Mouse (Mus musculus): ENCODE measurements around the gene Rora. TPM values are rescaled to one million over a fixed set of nuclear protein-coding genes. Genes with fewer than 3 reads are reported as not detected.

Gene Rora
- polyA plus RNA-seq, 1 experiment from 2014 or later: 2.7 TPM

DNA sequence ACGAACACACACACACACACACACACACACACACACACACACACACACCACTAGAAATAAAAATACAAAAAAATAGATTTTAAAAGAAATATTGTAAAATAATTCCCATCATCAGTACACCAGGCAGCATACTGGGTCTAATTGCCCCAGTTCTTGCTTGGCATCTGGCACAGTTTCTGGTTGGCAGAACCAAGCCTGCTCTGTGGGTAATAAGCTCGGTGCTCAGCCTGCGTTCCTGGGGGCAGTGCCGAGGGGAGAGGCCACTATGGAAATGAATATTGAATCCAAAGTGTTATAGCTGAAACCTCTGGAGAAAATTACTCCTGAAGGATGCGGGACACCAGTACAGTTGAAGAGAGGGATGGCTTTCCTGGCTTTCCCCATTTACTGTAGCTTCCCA lies 310.3 kb downstream of the Rora start:
- H3K4me1 ChIP-seq (replicated peaks): peaks cover 8% of the 10 kb centered on the region; the same call in 1 of the 2 replicates
- 69% methylated on average over 5 of the region's 5 CpGs for WGBS (ENCODE audit: insufficient replicate concordance)
- H3K36me3 ChIP-seq: no peaks in the 10 kb centered on the region
- no peak overlapping the region for H3K4me2 ChIP-seq
- no peaks in the 10 kb centered on the region for H3K27me3 ChIP-seq
- no peak for DNase-seq
- H3K4me3 ChIP-seq (replicated peaks): no peak overlapping the region
- H3K27ac ChIP-seq: no peak overlapping the region
- no peak overlapping the region for H3K9ac ChIP-seq
- H3K9me3 ChIP-seq (replicated peaks): no peaks in the 10 kb centered on the region
- ATAC-seq (ENCODE audit: low read depth): no peak

DNA sequence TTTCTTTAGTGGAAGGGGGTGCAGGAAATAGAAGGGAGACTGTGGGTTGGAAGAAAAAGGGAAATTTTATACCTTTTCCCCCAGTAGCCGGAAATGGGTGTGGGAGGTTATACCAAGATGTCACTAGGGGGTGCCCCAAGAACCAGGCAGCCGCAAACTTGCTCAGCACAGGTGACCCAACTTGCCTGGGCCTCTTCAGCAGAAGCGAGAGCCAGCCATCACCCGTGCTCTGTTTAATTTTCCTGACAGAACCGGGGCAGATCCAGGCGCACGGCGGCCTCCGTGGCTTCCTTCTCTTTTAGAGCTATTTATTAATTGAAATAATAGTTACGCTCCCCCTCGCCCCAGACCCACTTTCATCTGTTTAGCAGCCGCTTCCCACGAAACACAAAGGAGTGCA lies 313.0 kb downstream of the Rora start:
- Histone ChIP-seq H3K9ac (no peak overlapping the region), H3K36me3 (no peaks in the 10 kb centered on the region), H3K4me3 (replicated peaks) (no peak overlapping the region), H3K27me3 (no peaks in the 10 kb centered on the region), H3K27ac (no peak overlapping the region), H3K4me1 (replicated peaks) (peaks cover 9% of the 10 kb centered on the region; the same call in 1 of the 2 replicates), H3K4me2 (no peak overlapping the region), H3K9me3 (replicated peaks) (no peaks in the 10 kb centered on the region)
- WGBS (ENCODE audit: insufficient replicate concordance): 56% methylated on average over 13 of the region's 13 CpGs
- ATAC-seq (ENCODE audit: low read depth): no peak
- DNase-seq: no peak

DNA sequence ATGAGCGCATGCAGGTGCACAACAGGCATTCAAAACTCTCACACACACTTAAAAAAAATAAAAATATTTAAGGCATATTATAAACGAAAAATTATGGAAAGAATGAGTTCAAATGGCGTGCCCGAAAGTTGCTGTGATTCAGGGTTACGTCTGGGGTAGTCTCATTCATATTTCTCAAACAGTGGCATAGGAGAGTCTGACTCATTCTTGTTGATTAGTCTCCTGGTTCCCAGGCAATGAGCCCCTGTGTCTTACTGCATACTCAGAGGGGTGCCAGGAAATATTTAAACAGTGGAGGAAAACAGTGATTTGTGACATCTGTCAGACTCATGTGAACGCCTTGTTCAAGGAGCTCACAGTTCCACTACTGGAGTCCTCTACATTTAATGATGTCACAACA lies 316.5 kb downstream of the Rora start:
- H3K4me1 ChIP-seq (replicated peaks): peaks cover 9% of the 10 kb centered on the region; the same call in 1 of the 2 replicates
- no peak overlapping the region for H3K27ac ChIP-seq
- no peaks in the 10 kb centered on the region for H3K9me3 ChIP-seq (replicated peaks)
- DNase-seq (no peak), ATAC-seq (ENCODE audit: low read depth) (no peak)
- H3K9ac ChIP-seq: no peak overlapping the region
- no peak overlapping the region for H3K4me2 ChIP-seq
- H3K27me3 ChIP-seq: no peaks in the 10 kb centered on the region
- no peaks in the 10 kb centered on the region for H3K36me3 ChIP-seq
- 70% methylated on average over 6 of the region's 6 CpGs for WGBS (ENCODE audit: insufficient replicate concordance)
- no peak overlapping the region for H3K4me3 ChIP-seq (replicated peaks)

DNA sequence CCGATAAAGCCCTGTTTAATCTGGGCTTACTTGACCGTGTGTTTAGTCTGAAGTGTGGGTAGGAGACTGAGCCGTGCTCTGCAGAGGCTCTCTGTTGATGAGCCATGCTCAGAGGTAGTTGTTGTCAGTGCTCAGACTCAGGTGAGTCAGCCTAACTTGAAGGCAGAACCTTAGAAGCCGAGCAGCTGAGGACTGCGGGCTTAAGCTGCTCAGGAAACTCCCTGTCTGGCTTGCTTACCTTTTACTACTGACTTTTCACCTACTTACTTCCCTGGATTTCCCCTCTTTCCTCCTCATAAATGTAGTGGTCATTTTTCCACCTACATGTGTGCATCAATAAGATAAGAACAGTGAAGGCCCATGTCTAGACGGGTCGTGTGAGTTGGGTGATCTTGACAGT lies 318.7 kb downstream of the Rora start:
- 66% methylated on average over 7 of the region's 7 CpGs for WGBS (ENCODE audit: insufficient replicate concordance)
- DNase-seq (no peak), ATAC-seq (ENCODE audit: low read depth) (no peak)
- Histone ChIP-seq H3K27me3 (no peaks in the 10 kb centered on the region), H3K4me2 (no peak overlapping the region), H3K27ac (no peak overlapping the region), H3K4me3 (replicated peaks) (no peak overlapping the region), H3K36me3 (no peaks in the 10 kb centered on the region), H3K9me3 (replicated peaks) (no peaks in the 10 kb centered on the region), H3K4me1 (replicated peaks) (peaks cover 9% of the 10 kb centered on the region; the same call in 1 of the 2 replicates), H3K9ac (no peak overlapping the region)

DNA sequence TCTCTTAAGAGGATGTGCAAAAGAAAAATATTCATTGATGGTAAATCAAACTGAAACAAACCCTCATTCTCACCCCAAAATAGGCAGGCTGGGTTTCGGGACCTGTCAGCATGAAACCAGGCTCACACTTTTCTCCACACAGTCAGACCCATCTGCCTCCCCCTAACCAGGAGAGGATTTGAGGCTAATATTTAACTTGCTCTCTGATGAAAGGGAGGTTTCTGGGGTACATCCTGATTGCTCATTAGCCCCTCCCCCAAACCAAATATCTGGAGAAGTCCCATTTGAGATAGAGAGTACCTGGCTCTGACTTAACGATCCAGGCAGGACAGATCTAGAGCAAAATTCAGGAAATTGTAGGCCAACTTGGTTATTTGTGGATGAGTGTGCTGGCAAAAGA lies 320.9 kb downstream of the Rora start:
- no peak overlapping the region for H3K9ac ChIP-seq
- ATAC-seq (ENCODE audit: low read depth): peak; percentile 51; the same call in 1 of the 2 replicates
- H3K9me3 ChIP-seq (replicated peaks): no peaks in the 10 kb centered on the region
- no peak overlapping the region for H3K4me2 ChIP-seq
- H3K27me3 ChIP-seq: no peaks in the 10 kb centered on the region
- H3K4me3 ChIP-seq (replicated peaks): no peak overlapping the region
- 58% methylated on average over 2 of the region's 2 CpGs for WGBS (ENCODE audit: insufficient replicate concordance)
- H3K4me1 ChIP-seq (replicated peaks): no peaks in the 10 kb centered on the region
- no peak for DNase-seq
- no peaks in the 10 kb centered on the region for H3K36me3 ChIP-seq
- H3K27ac ChIP-seq: no peak overlapping the region

DNA sequence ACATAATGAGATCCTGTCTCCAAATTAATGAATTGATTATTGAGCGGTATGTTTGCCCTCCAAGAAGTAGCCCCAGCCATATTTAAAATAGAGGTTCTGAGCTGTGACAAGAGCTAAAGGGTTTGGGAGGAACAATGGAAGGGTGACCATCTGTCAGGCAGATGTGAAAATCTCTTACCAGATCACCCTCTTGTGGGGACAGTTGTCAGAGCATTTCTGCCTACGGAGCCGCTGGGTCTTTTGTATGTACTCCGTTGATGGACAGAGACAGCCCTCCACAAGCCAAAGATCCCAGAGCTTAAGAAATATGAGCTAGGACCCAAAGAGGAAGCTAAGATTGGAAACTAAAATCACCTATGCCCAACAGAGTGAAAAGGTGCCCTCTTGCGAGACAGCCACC lies 322.6 kb downstream of the Rora start:
- 74% methylated on average over 5 of the region's 5 CpGs for WGBS (ENCODE audit: insufficient replicate concordance)
- DNase-seq: no peak
- H3K9ac ChIP-seq: no peak overlapping the region
- H3K4me1 ChIP-seq (replicated peaks): no peaks in the 10 kb centered on the region
- no peaks in the 10 kb centered on the region for H3K27me3 ChIP-seq
- no peak overlapping the region for H3K4me3 ChIP-seq (replicated peaks)
- H3K36me3 ChIP-seq: no peaks in the 10 kb centered on the region
- no peak overlapping the region for H3K4me2 ChIP-seq
- no peak overlapping the region for H3K27ac ChIP-seq
- no peak for ATAC-seq (ENCODE audit: low read depth)
- H3K9me3 ChIP-seq (replicated peaks): no peaks in the 10 kb centered on the region

DNA sequence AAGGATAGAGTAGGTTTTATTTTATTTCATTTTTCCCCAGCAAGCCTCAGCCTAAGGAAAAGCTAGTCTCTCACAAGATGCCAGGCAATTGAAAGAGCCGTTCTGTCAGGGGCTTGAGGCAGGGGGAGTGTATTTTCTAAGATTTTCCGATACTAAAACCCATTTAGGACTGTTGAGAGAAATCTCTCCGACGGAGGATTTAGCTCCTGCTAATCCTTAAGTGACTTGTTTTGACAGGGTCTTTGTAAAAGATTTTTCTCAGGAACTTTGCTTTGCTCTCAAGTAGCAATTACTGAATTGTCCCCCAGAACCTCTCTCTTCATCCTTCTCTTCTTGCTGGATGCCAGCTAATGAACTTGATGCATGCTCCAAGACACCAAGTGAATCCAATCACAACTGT lies 323.3 kb downstream of the Rora start:
- Histone ChIP-seq H3K36me3 (no peaks in the 10 kb centered on the region), H3K9ac (no peak overlapping the region), H3K27me3 (no peaks in the 10 kb centered on the region), H3K9me3 (replicated peaks) (no peaks in the 10 kb centered on the region), H3K27ac (no peak overlapping the region), H3K4me2 (no peak overlapping the region), H3K4me3 (replicated peaks) (no peak overlapping the region), H3K4me1 (replicated peaks) (no peaks in the 10 kb centered on the region)
- ATAC-seq (ENCODE audit: low read depth) (no peak), DNase-seq (no peak)
- WGBS (ENCODE audit: insufficient replicate concordance): 62% methylated on average over 4 of the region's 4 CpGs

DNA sequence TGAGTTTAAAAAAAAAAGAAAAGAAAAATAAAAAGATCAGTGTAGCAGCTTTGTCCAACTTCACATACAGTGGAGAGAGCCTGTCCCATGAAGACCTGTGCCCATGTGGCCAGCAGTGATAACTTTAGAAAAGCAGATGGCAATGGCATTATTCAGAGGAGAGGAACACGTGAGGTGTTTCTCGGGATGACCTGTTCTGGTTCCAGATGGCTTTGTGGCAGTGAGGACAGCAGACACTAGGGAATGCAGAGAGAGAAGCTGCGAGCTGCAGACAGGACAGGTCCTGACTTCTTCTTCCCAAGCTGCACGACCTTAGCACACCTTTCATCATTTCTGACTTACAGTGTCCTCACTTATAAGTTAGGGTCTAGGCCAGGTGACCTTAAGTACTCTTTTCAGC lies 325.1 kb downstream of the Rora start:
- no peaks in the 10 kb centered on the region for H3K36me3 ChIP-seq
- H3K4me2 ChIP-seq: no peak overlapping the region
- DNase-seq (no peak), ATAC-seq (ENCODE audit: low read depth) (no peak)
- no peaks in the 10 kb centered on the region for H3K9me3 ChIP-seq (replicated peaks)
- WGBS (ENCODE audit: insufficient replicate concordance): 41% methylated on average over 4 of the region's 4 CpGs
- no peaks in the 10 kb centered on the region for H3K4me1 ChIP-seq (replicated peaks)
- H3K27ac ChIP-seq: no peak overlapping the region
- no peaks in the 10 kb centered on the region for H3K27me3 ChIP-seq
- no peak overlapping the region for H3K9ac ChIP-seq
- H3K4me3 ChIP-seq (replicated peaks): no peak overlapping the region

DNA sequence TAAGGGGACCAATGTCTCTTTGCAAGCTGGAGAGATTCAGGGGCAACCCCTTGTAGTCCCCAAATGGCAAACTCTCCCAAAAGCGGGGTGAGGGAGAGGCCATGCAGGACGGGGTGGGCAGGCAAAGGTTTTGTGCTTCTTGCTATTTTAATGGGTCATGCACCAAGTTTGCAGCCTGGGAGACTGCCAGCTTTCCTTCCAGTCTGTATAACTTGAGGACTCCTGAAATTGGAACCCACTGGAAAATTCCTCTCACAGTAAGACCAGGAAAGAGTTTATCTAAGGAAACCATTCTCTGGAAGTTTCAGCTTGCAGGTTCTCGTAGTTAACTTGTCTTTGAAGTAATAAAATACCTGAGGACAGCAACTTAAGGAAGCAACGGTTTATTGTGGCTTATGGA lies 326.5 kb downstream of the Rora start:
- H3K4me3 ChIP-seq (replicated peaks): no peak overlapping the region
- H3K4me1 ChIP-seq (replicated peaks): no peaks in the 10 kb centered on the region
- H3K27me3 ChIP-seq: no peaks in the 10 kb centered on the region
- no peak overlapping the region for H3K27ac ChIP-seq
- DNase-seq (no peak), ATAC-seq (ENCODE audit: low read depth) (no peak)
- H3K9me3 ChIP-seq (replicated peaks): no peaks in the 10 kb centered on the region
- no peak overlapping the region for H3K4me2 ChIP-seq
- no peaks in the 10 kb centered on the region for H3K36me3 ChIP-seq
- no peak overlapping the region for H3K9ac ChIP-seq
- WGBS (ENCODE audit: insufficient replicate concordance): 45% methylated on average over 4 of the region's 4 CpGs

DNA sequence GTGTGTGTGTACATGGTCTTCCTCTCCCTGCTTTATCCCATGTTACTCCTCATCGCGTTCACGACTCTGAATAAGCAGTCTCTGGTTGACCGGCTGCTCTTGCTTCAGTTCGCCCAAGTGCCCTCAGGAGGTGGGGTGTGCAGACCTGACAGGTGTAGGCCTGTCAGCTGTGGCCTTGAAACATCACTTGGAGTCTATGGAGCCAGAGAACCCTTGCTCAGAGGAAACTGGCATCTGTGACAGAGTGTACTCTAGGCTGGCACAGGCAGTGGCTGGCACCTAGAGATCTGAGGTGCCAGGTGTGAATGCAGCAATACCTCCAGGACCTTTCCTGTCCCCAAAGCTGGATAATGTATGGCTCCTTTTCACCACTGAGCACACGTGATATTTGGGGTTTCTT lies 331.5 kb downstream of the Rora start:
- 73% methylated on average over 6 of the region's 6 CpGs for WGBS (ENCODE audit: insufficient replicate concordance)
- H3K4me3 ChIP-seq (replicated peaks): no peak overlapping the region

DNA sequence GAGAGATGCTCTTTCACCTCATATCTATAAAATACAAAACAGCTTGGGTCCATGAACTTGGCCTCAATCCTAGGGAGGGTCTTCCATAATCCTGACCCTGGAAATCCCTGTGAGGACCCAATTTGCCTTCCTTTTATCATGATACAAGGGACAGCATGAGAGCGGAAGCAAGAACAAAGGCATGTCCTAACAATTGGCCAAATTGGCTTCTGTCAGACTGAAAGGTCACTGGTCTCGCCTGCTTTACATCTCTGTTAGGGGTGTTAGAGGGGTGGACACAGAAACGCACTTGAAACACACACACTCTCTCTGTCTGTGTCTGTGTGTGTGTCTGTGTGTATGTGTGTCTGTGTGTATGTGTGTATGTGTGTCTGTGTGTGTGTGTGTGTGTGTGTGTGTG lies 332.2 kb downstream of the Rora start:
- Histone ChIP-seq H3K9ac (no peak overlapping the region), H3K4me3 (replicated peaks) (no peak overlapping the region), H3K27me3 (no peaks in the 10 kb centered on the region), H3K9me3 (replicated peaks) (no peaks in the 10 kb centered on the region), H3K4me2 (no peak overlapping the region), H3K27ac (no peak overlapping the region), H3K36me3 (no peaks in the 10 kb centered on the region), H3K4me1 (replicated peaks) (no peaks in the 10 kb centered on the region)
- 51% methylated on average over 3 of the region's 3 CpGs for WGBS (ENCODE audit: insufficient replicate concordance)
- DNase-seq: no peak
- ATAC-seq (ENCODE audit: low read depth): no peak

More for the DNA sequence above, 331.5 kb downstream of the Rora start:
- no peak overlapping the region for H3K9ac ChIP-seq
- ATAC-seq (ENCODE audit: low read depth) (no peak), DNase-seq (no peak)
- no peak overlapping the region for H3K4me2 ChIP-seq
- H3K9me3 ChIP-seq (replicated peaks): no peaks in the 10 kb centered on the region
- H3K4me1 ChIP-seq (replicated peaks): no peaks in the 10 kb centered on the region
- no peaks in the 10 kb centered on the region for H3K36me3 ChIP-seq
- H3K27ac ChIP-seq: no peak overlapping the region
- H3K27me3 ChIP-seq: no peaks in the 10 kb centered on the region

DNA sequence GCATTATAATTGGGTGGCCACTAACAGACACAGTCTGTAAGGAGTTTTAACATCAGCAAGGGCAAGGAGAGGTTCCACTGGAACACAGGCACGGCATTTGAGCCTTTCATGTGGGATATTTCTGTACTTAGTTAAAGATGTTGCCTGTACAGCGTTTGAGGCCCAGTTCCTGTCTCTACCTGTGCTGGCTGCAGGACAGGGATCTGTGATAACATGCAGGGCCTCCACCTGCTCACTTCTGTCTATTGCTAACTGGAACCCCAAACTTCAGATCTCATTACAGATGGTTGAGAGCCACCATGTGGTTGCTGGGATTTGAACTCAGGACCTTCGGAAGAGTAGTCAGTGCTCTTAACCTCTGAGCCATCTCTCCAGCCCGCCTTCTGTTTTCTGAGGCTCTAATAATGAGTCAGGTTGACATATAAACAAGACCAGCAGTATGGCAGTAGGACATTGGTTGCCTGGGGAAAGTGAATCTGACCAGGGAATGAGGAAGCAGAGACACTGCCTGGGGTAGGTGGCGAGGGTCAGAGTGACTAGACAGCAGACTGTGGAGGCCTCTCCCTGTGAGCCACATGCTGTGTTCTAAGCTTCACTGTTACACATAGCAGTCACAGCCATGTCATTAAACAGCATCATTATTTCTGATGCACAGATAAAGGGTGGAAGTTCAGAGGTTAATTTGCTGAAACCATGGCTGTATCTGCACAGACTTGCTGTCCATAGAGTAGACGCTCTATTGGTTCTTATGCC lies 333.9 kb downstream of the Rora start:
- H3K9me3 ChIP-seq (replicated peaks): no peaks in the 10 kb centered on the region
- DNase-seq (no peak), ATAC-seq (ENCODE audit: low read depth) (no peak)
- no peak overlapping the region for H3K27ac ChIP-seq
- no peak overlapping the region for H3K4me3 ChIP-seq (replicated peaks)
- no peak overlapping the region for H3K9ac ChIP-seq
- H3K4me1 ChIP-seq (replicated peaks): no peaks in the 10 kb centered on the region
- no peaks in the 10 kb centered on the region for H3K36me3 ChIP-seq
- H3K4me2 ChIP-seq: no peak overlapping the region
- no peaks in the 10 kb centered on the region for H3K27me3 ChIP-seq
- 62% methylated on average over 6 of the region's 6 CpGs for WGBS (ENCODE audit: insufficient replicate concordance)

Measured in liver, embryonic 13.5 days (tissue).